Mouse (Mus musculus) CH12.LX (cell line): ENCODE measurements around the gene Cux1. TPM values are rescaled to one million over a fixed set of nuclear protein-coding genes. Genes with fewer than 3 reads are reported as not detected.

ENCODE experiments used
- DNase-seq: peaks from one replicate; pipeline ENCODE4 v3.0.0-alpha.2; 2013; ENCODE audit errors: extremely low read depth
- H3K27ac ChIP-seq: 2 replicates; pipeline ENCODE4 v1.5.1; 2012; ENCODE audit warnings: low read depth, mild to moderate bottlenecking, control low read depth, moderate library complexity; ENCODE audit not compliant: insufficient read depth
- H3K27me3 ChIP-seq: replicated peaks from 2 replicates; pipeline ENCODE3; 2012; ENCODE audit warnings: inconsistent platforms
- H3K36me3 ChIP-seq, 2 experiments: replicated peaks in 1 of 2; 2 replicates each; pipeline versions ENCODE3 to v1.6.1; 2012; ENCODE audit warnings: inconsistent platforms in 1 of 2, low read length in 1 of 2, mild to moderate bottlenecking in 1 of 2, mixed read lengths in 1 of 2, moderate library complexity in 1 of 2; ENCODE audit not compliant: control insufficient read depth in 1 of 2, insufficient read depth in 1 of 2
- H3K4me1 ChIP-seq, 2 experiments: 2 replicates each; pipeline ENCODE4 v1.6.1; 2012; ENCODE audit warnings: inconsistent platforms in 1 of 2, moderate library complexity in 1 of 2; ENCODE audit not compliant: insufficient read depth in 2 of 2, control insufficient read depth in 1 of 2
- H3K4me2 ChIP-seq: 2 replicates; pipeline ENCODE4 v1.6.1; 2012; ENCODE audit warnings: low read depth, mild to moderate bottlenecking, control low read depth; ENCODE audit not compliant: poor library complexity, insufficient read depth, severe bottlenecking
- H3K4me3 ChIP-seq, 3 experiments: fragments of 150-350 bp in 1 of 3; sonication (generic) in 1 of 3; replicated peaks in 1 of 3; 2 replicates each; pipeline versions ENCODE3 to v1.5.1; 2011 to 2012; ENCODE audit warnings: low read depth in 2 of 3, low read length in 2 of 3, mild to moderate bottlenecking in 2 of 3, moderate library complexity in 2 of 3, control low read depth in 1 of 3, improper control_type of control experiment in 1 of 3, inconsistent platforms in 1 of 3, mixed read lengths in 1 of 3; ENCODE audit not compliant: poor library complexity in 1 of 3
- H3K79me2 ChIP-seq: replicated peaks from 2 replicates; pipeline ENCODE4 v1.6.1; 2012; ENCODE audit warnings: mild to moderate bottlenecking, moderate library complexity; ENCODE audit not compliant: control insufficient read depth, poor library complexity, insufficient read depth, severe bottlenecking; ENCODE audit errors: extremely low read depth
- H3K9ac ChIP-seq: 2 replicates; pipeline ENCODE4 v1.6.1; 2012; ENCODE audit warnings: low read depth, mild to moderate bottlenecking, control low read depth, moderate library complexity; ENCODE audit not compliant: insufficient read depth
- H3K9me3 ChIP-seq: replicated peaks from 2 replicates; pipeline ENCODE3; 2012; ENCODE audit warnings: low read length, inconsistent platforms, mixed read lengths
- CHD2 ChIP-seq: IDR thresholded peaks from 2 replicates; pipeline ENCODE4 v1.6.1; 2011; ENCODE audit warnings: low read length, improper control_type of control experiment
- CTCF ChIP-seq, 2 experiments: IDR thresholded peaks in 1 of 2; conservative IDR thresholded peaks in 1 of 2; 2 replicates each; pipeline ENCODE4 v1.5.1; 2011 to 2012; ENCODE audit warnings: low read depth in 2 of 2, low read length in 2 of 2, improper control_type of control experiment in 1 of 2, inconsistent platforms in 1 of 2, mild to moderate bottlenecking in 1 of 2, moderate library complexity in 1 of 2
- E2F4 ChIP-seq: IDR thresholded peaks from 2 replicates; pipeline ENCODE4 v1.6.1; 2011; ENCODE audit warnings: low read depth, low read length, improper control_type of control experiment; ENCODE audit not compliant: insufficient replicate concordance
- ELF1 ChIP-seq: IDR thresholded peaks from 2 replicates; pipeline ENCODE4 v1.6.1; 2014; ENCODE audit warnings: low read depth, mild to moderate bottlenecking, inconsistent platforms, low read length, improper control_type of control experiment
- ETS1 ChIP-seq: conservative IDR thresholded peaks from 2 replicates; pipeline ENCODE4 v1.6.1; 2012; ENCODE audit warnings: low read depth, mild to moderate bottlenecking, inconsistent platforms, low read length, improper control_type of control experiment, moderate library complexity
- GABPA ChIP-seq: IDR thresholded peaks from 2 replicates; pipeline ENCODE4 v1.6.1; 2012; ENCODE audit warnings: low read depth, low read length, improper control_type of control experiment, inconsistent platforms; ENCODE audit not compliant: insufficient replicate concordance
- HCFC1 ChIP-seq: IDR thresholded peaks from 2 replicates; pipeline ENCODE4 v1.6.1; 2012; ENCODE audit warnings: low read depth, mild to moderate bottlenecking, inconsistent platforms, low read length, improper control_type of control experiment
- IRF4 ChIP-seq: IDR thresholded peaks from 2 replicates; pipeline ENCODE4 v1.6.1; 2014; ENCODE audit warnings: low read depth, mild to moderate bottlenecking, inconsistent platforms, low read length, improper control_type of control experiment
- JUND ChIP-seq: conservative IDR thresholded peaks from 2 replicates; pipeline ENCODE4 v1.6.1; 2011; ENCODE audit warnings: low read depth, low read length, improper control_type of control experiment
- MAX ChIP-seq: IDR thresholded peaks from 2 replicates; pipeline ENCODE4 v1.6.1; 2011; ENCODE audit warnings: low read length, improper control_type of control experiment
- MAZ ChIP-seq: IDR thresholded peaks from 2 replicates; pipeline ENCODE4 v1.6.1; 2012; ENCODE audit warnings: low read depth, mild to moderate bottlenecking, inconsistent platforms, low read length, improper control_type of control experiment, moderate library complexity
- MXI1 ChIP-seq: IDR thresholded peaks from 2 replicates; pipeline ENCODE4 v1.6.1; 2011; ENCODE audit warnings: mild to moderate bottlenecking, low read depth, low read length, improper control_type of control experiment
- MYC ChIP-seq: IDR thresholded peaks from 2 replicates; pipeline ENCODE4 v1.6.1; 2011; ENCODE audit warnings: low read depth, mild to moderate bottlenecking, improper control_type of control experiment, low read length
- PAX5 ChIP-seq: IDR thresholded peaks from 2 replicates; pipeline ENCODE4 v1.6.1; 2012; ENCODE audit warnings: low read length, inconsistent platforms, mixed read lengths
- POLR2A ChIP-seq: IDR thresholded peaks from 2 replicates; pipeline ENCODE4 v1.6.1; 2011; ENCODE audit warnings: low read depth, mild to moderate bottlenecking, improper control_type of control experiment, low read length
- POLR2AphosphoS2 ChIP-seq: IDR thresholded peaks from 2 replicates; pipeline ENCODE4 v1.6.1; 2011; ENCODE audit warnings: low read depth, low read length, improper control_type of control experiment
- RAD21 ChIP-seq: IDR thresholded peaks from 2 replicates; pipeline ENCODE4 v1.6.1; 2011; ENCODE audit warnings: low read depth, mild to moderate bottlenecking, low read length, improper control_type of control experiment, moderate library complexity
- SMC3 ChIP-seq: IDR thresholded peaks from 2 replicates; pipeline ENCODE4 v1.6.1; 2011; ENCODE audit warnings: low read depth, low read length, improper control_type of control experiment
- TBP ChIP-seq: conservative IDR thresholded peaks from 2 replicates; pipeline ENCODE4 v1.6.1; 2011; ENCODE audit warnings: low read depth, low read length, improper control_type of control experiment
- USF1 ChIP-seq: IDR thresholded peaks from 2 replicates; pipeline ENCODE4 v1.6.1; 2014; ENCODE audit warnings: low read depth, mild to moderate bottlenecking, inconsistent platforms, low read length, improper control_type of control experiment
- USF2 ChIP-seq: conservative IDR thresholded peaks from 2 replicates; pipeline ENCODE4 v1.6.1; 2011; ENCODE audit warnings: low read depth, low read length, improper control_type of control experiment
- ZMIZ1 ChIP-seq: IDR thresholded peaks from 2 replicates; pipeline ENCODE4 v1.6.1; 2012; ENCODE audit warnings: low read depth, mild to moderate bottlenecking, inconsistent platforms, low read length, improper control_type of control experiment
- dilution Hi-C: fragments of 300-500 bp; cut with MboI; formaldehyde crosslinking; loops from 2 replicates; pipeline ENCODE4 v1.14.3; 2020; ENCODE audit warnings: low sequenced_read_pairs; ENCODE audit not compliant: extremely low pct_unique_long_range_greater_than_20kb, extremely low pct_ligation_motif_present
- in situ Hi-C: fragments of 300-500 bp; cut with MboI; formaldehyde crosslinking; loops from 3 replicates; pipeline ENCODE4 v1.14.3; 2019; ENCODE audit warnings: low sequenced_read_pairs, low pct_ligation_motif_present, low pct_unique_long_range_greater_than_20kb, mixed read lengths
- polyA plus RNA-seq: library from polyadenylated mRNA; unstranded; fragments of >175 nt; gene quantifications from 2 replicates; pipeline ENCODE4 v1.2.1, GENCODE M21; 2012; ENCODE audit warnings: low read depth; ENCODE audit not compliant: insufficient read length
- total RNA-seq, 2 experiments: library from RNA; depleted of rRNA; stranded (reverse); fragments of 300-350 nt in 1 of 2; fragments of >200 nt in 1 of 2; gene quantifications; 2 replicates each; pipeline ENCODE4 v1.2.3; 2012 to 2014

The Cux1 gene
- total and polyA plus RNA-seq, 3 experiments = 12.4 to 21.9 (median 19.6) TPM

DNA sequence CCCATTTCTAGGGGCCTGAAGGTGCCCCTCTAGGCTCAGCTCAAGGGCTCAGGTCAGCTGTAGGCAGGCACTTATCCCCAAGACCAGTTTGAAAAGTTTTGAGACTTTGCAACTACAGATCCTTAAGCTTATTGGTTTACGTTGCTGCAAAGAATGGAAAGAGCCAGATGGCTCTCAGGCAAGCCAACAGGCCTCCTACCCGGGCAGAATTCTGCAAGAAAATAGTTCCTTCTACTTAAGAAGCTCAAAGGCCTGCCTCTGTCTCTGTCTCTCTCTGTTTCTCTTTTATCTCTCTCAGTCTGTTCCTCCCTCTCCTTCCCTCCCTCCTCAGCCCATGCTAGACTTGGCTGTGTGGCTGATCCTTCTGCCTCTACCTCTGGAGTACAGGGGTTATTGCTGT is 49.8 kb downstream of the Cux1 start:
- in situ Hi-C loops (no loop called here), dilution Hi-C loops (no loop called here)
- Histone ChIP-seq H3K4me3 (no peak overlapping the region), H3K9me3 (no peaks in the 10 kb centered on the region), H3K4me1 (peaks cover 0 to 7% of the 10 kb centered on the region in 2 experiments; a peak in 2 of 4 replicates), H3K36me3 (peaks cover 0 to 10% of the 10 kb centered on the region in 2 experiments), H3K27me3 (no peaks in the 10 kb centered on the region), H3K4me2 (no peak overlapping the region), H3K27ac (no peak overlapping the region), H3K79me2 (no peaks in the 10 kb centered on the region; the same call in 1 of the 2 replicates), H3K9ac (no peak overlapping the region)
- no peak for TF ChIP-seq RAD21
- no peak for TF ChIP-seq MAZ
- no peak for TF ChIP-seq HCFC1
- no peak for TF ChIP-seq IRF4
- TF ChIP-seq ZMIZ1 = no peak
- DNase-seq = no peak

DNA sequence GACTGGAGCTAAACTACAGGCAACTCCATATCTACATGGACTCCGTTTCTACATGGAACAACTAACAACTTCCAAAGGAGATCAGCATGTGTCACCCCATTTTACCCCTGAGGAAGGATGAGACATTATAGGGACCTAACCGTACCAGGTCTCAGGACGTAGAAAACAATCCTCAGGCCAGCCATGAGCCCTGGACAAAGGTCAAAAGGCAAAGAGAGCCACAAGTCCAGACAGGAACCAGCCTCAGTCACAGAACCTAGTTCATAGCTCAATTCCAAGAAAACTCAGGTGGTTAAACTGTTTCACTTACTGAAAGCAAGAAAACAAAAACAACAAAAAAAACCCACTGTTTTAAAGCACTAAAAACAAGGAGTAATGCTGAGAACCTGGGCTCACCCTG is 50.7 kb downstream of the Cux1 start:
- H3K4me1 ChIP-seq = peaks cover 0 to 2% of the 10 kb centered on the region in 2 experiments; a peak in 2 of 4 replicates
- no peak for DNase-seq
- no peak overlapping the region for H3K9ac ChIP-seq
- H3K4me2 ChIP-seq = no peak overlapping the region
- TF ChIP-seq MAX (no peak), CHD2 (no peak), MXI1 (no peak), ETS1 (no peak), CTCF (conservative IDR thresholded peaks at IDR 0.05 in 1 of 2, IDR thresholded peaks at IDR 0.05 in 1 of 2; ENCODE audit: low read depth in 2 of 2, low read length in 2 of 2) (no peak), JUND (no peak), PAX5 (no peak), SMC3 (no peak), MYC (no peak), ELF1 (no peak), USF2 (no peak), GABPA (no peak), POLR2AphosphoS2 (no peak), TBP (no peak), HCFC1 (no peak), POLR2A (no peak), E2F4 (no peak), USF1 (no peak)
- H3K36me3 ChIP-seq = peaks cover 0 to 9% of the 10 kb centered on the region in 2 experiments
- H3K79me2 ChIP-seq = peaks cover 3% of the 10 kb centered on the region
- no peak overlapping the region for H3K4me3 ChIP-seq
- dilution Hi-C loops = no loop called here
- no peak overlapping the region for H3K27ac ChIP-seq
- no peaks in the 10 kb centered on the region for H3K9me3 ChIP-seq
- H3K27me3 ChIP-seq = no peaks in the 10 kb centered on the region
- in situ Hi-C loops = no loop called here
